Mouse (Mus musculus) myocyte (in vitro differentiated cells): ENCODE measurements at regions not wholly inside any gene's neighbourhood (a gene's known extent, or its start where the extent isn't known, plus 50 kb on each side); places are given as distances from the start of the nearest gene placed in this dataset.

Source experiments
- H3K27me3 ChIP-seq: one replicate; pipeline ENCODE4 v1.6.1; 2011; ENCODE audit not compliant: control insufficient read depth, insufficient read depth, insufficient read length
- H3K36me3 ChIP-seq: one replicate; pipeline ENCODE4 v1.6.1; 2011; ENCODE audit not compliant: control insufficient read depth, insufficient read depth
- H3K4me2 ChIP-seq: one replicate; pipeline ENCODE4 v1.6.1; 2011; ENCODE audit warnings: low read depth, control low read depth
- H3K4me3 ChIP-seq: one replicate; pipeline ENCODE4 v1.5.1; 2011; ENCODE audit warnings: mild to moderate bottlenecking, control low read depth, moderate library complexity
- H3K79me2 ChIP-seq: one replicate; pipeline ENCODE4 v1.6.1; 2011; ENCODE audit not compliant: control insufficient read depth, insufficient read depth
- H3ac ChIP-seq: one replicate; pipeline ENCODE4 v1.6.1; 2011; ENCODE audit not compliant: control insufficient read depth, insufficient read length
- CEBPB ChIP-seq: IDR thresholded peaks from 2 replicates; pipeline ENCODE4 v1.6.1; 2011; ENCODE audit warnings: mild to moderate bottlenecking, moderate library complexity; ENCODE audit not compliant: poor library complexity, insufficient read depth, severe bottlenecking
- E2F4 ChIP-seq: IDR thresholded peaks from one replicate; pipeline ENCODE4 v1.6.1; 2011; ENCODE audit warnings: mild to moderate bottlenecking, control low read depth, moderate library complexity; ENCODE audit not compliant: insufficient read depth
- MAX ChIP-seq: IDR thresholded peaks from one replicate; pipeline ENCODE4 v1.6.1; 2011; ENCODE audit warnings: low read depth, mild to moderate bottlenecking, control low read depth
- MYOD1 ChIP-seq, 3 experiments: IDR thresholded peaks; one replicate each; pipeline ENCODE4 v1.6.1; 2011; ENCODE audit warnings: control low read depth in 2 of 3, low read depth in 2 of 3, mild to moderate bottlenecking in 2 of 3, moderate library complexity in 1 of 3; ENCODE audit not compliant: insufficient read length in 2 of 3, control insufficient read depth in 1 of 3
- MYOG ChIP-seq, 3 experiments: IDR thresholded peaks; one replicate each; pipeline ENCODE4 v1.6.1; 2011; ENCODE audit warnings: control low read depth in 2 of 3, low read depth in 2 of 3, mild to moderate bottlenecking in 2 of 3; ENCODE audit not compliant: insufficient read length in 2 of 3, control insufficient read depth in 1 of 3, insufficient read depth in 1 of 3
- POLR2A ChIP-seq: IDR thresholded peaks from one replicate; pipeline ENCODE4 v1.6.1; 2011; ENCODE audit warnings: low read depth, mild to moderate bottlenecking, control low read depth, moderate library complexity; ENCODE audit not compliant: insufficient read length
- POLR2AphosphoS2 ChIP-seq: IDR thresholded peaks from one replicate; pipeline ENCODE4 v1.6.1; 2011; ENCODE audit warnings: low read depth, control low read depth; ENCODE audit not compliant: insufficient read length
- REST ChIP-seq: IDR thresholded peaks from one replicate; pipeline ENCODE4 v1.6.1; 2011; ENCODE audit warnings: mild to moderate bottlenecking, control low read depth, moderate library complexity; ENCODE audit not compliant: insufficient read depth, insufficient read length
- SRF ChIP-seq: IDR thresholded peaks from one replicate; pipeline ENCODE4 v1.6.1; 2011; ENCODE audit warnings: low read depth; ENCODE audit not compliant: control insufficient read depth, insufficient read length
- TCF12 ChIP-seq: IDR thresholded peaks from one replicate; pipeline ENCODE4 v1.6.1; 2011; ENCODE audit warnings: mild to moderate bottlenecking, control low read depth; ENCODE audit not compliant: poor library complexity, insufficient read depth, severe bottlenecking
- TCF3 ChIP-seq: IDR thresholded peaks from one replicate; pipeline ENCODE4 v1.6.1; 2011; ENCODE audit warnings: low read depth, control low read depth; ENCODE audit not compliant: insufficient read length
- USF1 ChIP-seq: IDR thresholded peaks from one replicate; pipeline ENCODE4 v1.6.1; 2011; ENCODE audit warnings: low read depth, mild to moderate bottlenecking, control low read depth, moderate library complexity

DNA sequence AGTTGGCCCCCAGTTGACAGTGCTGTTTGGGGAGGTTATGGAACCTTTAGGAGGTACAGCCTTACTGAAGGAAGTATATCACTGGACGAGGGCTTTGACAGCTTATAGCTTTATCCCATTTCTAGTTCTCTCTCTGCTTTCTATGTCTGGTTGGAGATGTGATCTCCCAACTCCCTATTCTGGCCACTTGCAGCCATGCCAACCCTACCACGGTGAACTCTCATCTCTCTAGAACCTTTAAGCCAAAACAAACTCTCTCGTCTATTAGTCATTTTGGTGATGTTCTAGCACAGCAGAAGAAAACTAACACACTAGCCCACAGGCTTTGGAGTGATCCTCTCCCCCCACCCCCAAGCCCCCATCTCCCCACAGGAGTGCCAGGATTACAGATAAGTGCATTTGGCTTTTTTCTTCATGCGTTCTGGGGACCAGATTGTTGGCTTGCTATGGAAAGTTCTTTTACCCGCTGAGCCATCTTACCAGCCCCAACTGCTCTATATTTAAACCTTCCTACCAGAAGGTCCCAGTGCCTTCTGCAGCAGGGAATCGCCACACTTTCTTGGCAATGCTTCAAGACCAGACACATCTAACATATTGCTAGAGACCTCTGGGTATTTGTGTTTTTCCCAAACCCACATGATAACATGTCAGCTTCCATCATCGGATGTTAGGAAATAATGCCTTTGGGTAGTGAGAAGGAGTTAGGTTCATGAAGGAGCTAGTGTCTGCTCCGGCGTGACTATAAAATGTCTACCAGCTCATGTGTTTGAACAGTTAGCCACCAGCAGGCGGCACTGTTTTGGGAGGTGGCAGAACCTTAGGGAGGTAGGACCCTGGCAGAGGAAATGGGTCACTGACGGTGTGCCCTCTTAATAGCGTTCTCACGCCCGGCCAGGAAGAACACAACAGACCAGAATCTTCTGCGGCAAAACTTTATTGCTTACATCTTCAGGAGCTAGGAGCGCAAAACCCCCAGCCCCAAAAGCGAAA, 272.1 kb downstream of the Gm49356 start:
- no peak for TF ChIP-seq MAX
- no peak for TF ChIP-seq TCF12
- TF ChIP-seq POLR2A: no peak
- TF ChIP-seq USF1: no peak
- no peak for TF ChIP-seq MYOG (IDR thresholded peaks at IDR 0.05; ENCODE audit: control insufficient read depth in 1 of 3, insufficient read depth in 1 of 3, insufficient read length in 2 of 3, low read depth in 2 of 3)
- TF ChIP-seq TCF3: no peak
- no peak for TF ChIP-seq MYOD1 (IDR thresholded peaks at IDR 0.05; ENCODE audit: control insufficient read depth in 1 of 3, insufficient read length in 2 of 3, low read depth in 2 of 3)
- no peak for TF ChIP-seq SRF
- no peak for TF ChIP-seq CEBPB
- TF ChIP-seq E2F4: no peak
- TF ChIP-seq REST: no peak
- TF ChIP-seq POLR2AphosphoS2: no peak
- Histone ChIP-seq H3K4me3 (no peak overlapping the region), H3K4me2 (no peak overlapping the region), H3K36me3 (no peaks in the 10 kb centered on the region), H3K79me2 (no peaks in the 10 kb centered on the region), H3K27me3 (no peaks in the 10 kb centered on the region), H3ac (no peak overlapping the region)

GRCm38 (mm10) chr15:59167937-59168659, 279.0 kb downstream of the Gm49356 start:
- Histone ChIP-seq H3ac (no peak overlapping the region), H3K79me2 (no peaks in the 10 kb centered on the region), H3K4me3 (no peak overlapping the region), H3K36me3 (no peaks in the 10 kb centered on the region), H3K27me3 (no peaks in the 10 kb centered on the region), H3K4me2 (peak overlapping the region; percentile 56)
- TF ChIP-seq POLR2AphosphoS2 (no peak), REST (no peak), USF1 (no peak), TCF3 (peak; percentile 70), MAX (no peak), SRF (no peak), E2F4 (no peak), TCF12 (peak; percentile 67), POLR2A (no peak), CEBPB (no peak), MYOG (IDR thresholded peaks at IDR 0.05; ENCODE audit: control insufficient read depth in 1 of 3, insufficient read depth in 1 of 3, insufficient read length in 2 of 3, low read depth in 2 of 3) (peak in 2 of 3 experiments; percentile 77 to 90), MYOD1 (IDR thresholded peaks at IDR 0.05; ENCODE audit: control insufficient read depth in 1 of 3, insufficient read length in 2 of 3, low read depth in 2 of 3) (peak; percentile 56 to 95 (median 78))

- Histone ChIP-seq H3K27me3 (no peaks in the 10 kb centered on the region), H3K4me3 (no peak overlapping the region), H3K79me2 (no peaks in the 10 kb centered on the region), H3ac (no peak overlapping the region), H3K4me2 (peak overlapping the region; percentile 56), H3K36me3 (no peaks in the 10 kb centered on the region)
- TF ChIP-seq USF1 (no peak), E2F4 (no peak)
Observed at GRCm38 (mm10) chr15:59168660-59169170, 279.6 kb downstream of the Gm49356 start.

- no peaks in the 10 kb centered on the region for H3K36me3 ChIP-seq
- H3ac ChIP-seq: no peak overlapping the region
- H3K4me3 ChIP-seq: no peak overlapping the region
- H3K79me2 ChIP-seq: no peaks in the 10 kb centered on the region
- no peaks in the 10 kb centered on the region for H3K27me3 ChIP-seq
- H3K4me2 ChIP-seq: peak overlapping the region; percentile 56
- TF ChIP-seq SRF (no peak), MYOD1 (IDR thresholded peaks at IDR 0.05; ENCODE audit: control insufficient read depth in 1 of 3, insufficient read length in 2 of 3, low read depth in 2 of 3) (no peak), MYOG (IDR thresholded peaks at IDR 0.05; ENCODE audit: control insufficient read depth in 1 of 3, insufficient read depth in 1 of 3, insufficient read length in 2 of 3, low read depth in 2 of 3) (no peak), REST (no peak), CEBPB (no peak), TCF12 (no peak), E2F4 (no peak), POLR2AphosphoS2 (no peak), POLR2A (no peak), USF1 (no peak), TCF3 (no peak), MAX (no peak)
Observed at GRCm38 (mm10) chr15:59169237-59169797, 280.2 kb downstream of the Gm49356 start.
